Mouse (Mus musculus) G1E (cell line): ENCODE measurements around the gene Slc9a3r1. TPM values are rescaled to one million over a fixed set of nuclear protein-coding genes. Genes with fewer than 3 reads are reported as not detected.

Experiments used
- ATAC-seq: 2 replicates; pipeline ENCODE4 v1.8.0; 2016; ENCODE audit warnings: mild to moderate bottlenecking; ENCODE audit not compliant: insufficient number of reproducible peaks, poor library complexity, low FRiP score, severe bottlenecking; ENCODE audit errors: extremely low read depth
- DNase-seq: peaks from one replicate; pipeline ENCODE4 v3.0.0; 2012; ENCODE audit warnings: low spot score
- H3K27me3 ChIP-seq: 2 replicates; pipeline ENCODE4 v1.6.1; 2012; ENCODE audit warnings: mild to moderate bottlenecking, low read length, inconsistent platforms; ENCODE audit not compliant: insufficient read depth
- H3K36me3 ChIP-seq: replicated peaks from 2 replicates; pipeline ENCODE3; 2012; ENCODE audit warnings: mild to moderate bottlenecking, inconsistent platforms
- H3K4me1 ChIP-seq: 2 replicates; pipeline ENCODE4 v1.6.1; 2012; ENCODE audit warnings: low read depth, low read length, inconsistent platforms, mixed read lengths; ENCODE audit not compliant: insufficient read depth
- H3K4me3 ChIP-seq: 2 replicates; pipeline ENCODE4 v1.5.1; 2012; ENCODE audit warnings: low read depth, mild to moderate bottlenecking, inconsistent platforms, low read length, moderate library complexity, mixed read lengths
- H3K9me3 ChIP-seq: replicated peaks from 2 replicates; pipeline ENCODE4 v1.6.1; 2012; ENCODE audit warnings: inconsistent platforms
- CTCF ChIP-seq: IDR thresholded peaks from 2 replicates; pipeline ENCODE4 v1.5.1; 2012; ENCODE audit warnings: low read depth, low read length, inconsistent platforms, mixed read lengths
- GATA1 ChIP-seq: IDR thresholded peaks from 2 replicates; pipeline ENCODE4 v1.6.1; 2012; ENCODE audit warnings: borderline replicate concordance, low read length, inconsistent platforms, mixed read lengths
- GATA2 ChIP-seq: IDR thresholded peaks from 2 replicates; pipeline ENCODE4 v1.6.1; 2012; ENCODE audit warnings: low read depth, low read length, inconsistent platforms, borderline replicate concordance
- POLR2AphosphoS5 ChIP-seq: IDR thresholded peaks from 2 replicates; pipeline ENCODE4 v1.6.1; 2012; ENCODE audit warnings: low read depth, low read length, inconsistent platforms; ENCODE audit not compliant: insufficient replicate concordance
- TAL1 ChIP-seq: conservative IDR thresholded peaks from 2 replicates; pipeline ENCODE4 v1.6.1; 2012; ENCODE audit warnings: low read depth, low read length, inconsistent platforms, mixed read lengths
- polyA plus RNA-seq: library from polyadenylated mRNA; stranded (reverse); fragments of >175 nt; gene quantifications from 2 replicates; pipeline ENCODE4 v1.2.3, GENCODE M21; 2012
- total RNA-seq, 2 experiments: library from RNA; stranded (forward) in 1 of 2; stranded (reverse) in 1 of 2; fragments of 200-1000 nt in 1 of 2; fragments of >200 nt in 1 of 2; fragmentation: Nextera tagmentation in 1 of 2; gene quantifications; 2 replicates each; pipeline ENCODE4 v1.2.3; 2014 to 2017

The Slc9a3r1 gene
- total and polyA plus RNA-seq, 3 experiments: 57.3 to 357 (median 94.5) TPM

DNA sequence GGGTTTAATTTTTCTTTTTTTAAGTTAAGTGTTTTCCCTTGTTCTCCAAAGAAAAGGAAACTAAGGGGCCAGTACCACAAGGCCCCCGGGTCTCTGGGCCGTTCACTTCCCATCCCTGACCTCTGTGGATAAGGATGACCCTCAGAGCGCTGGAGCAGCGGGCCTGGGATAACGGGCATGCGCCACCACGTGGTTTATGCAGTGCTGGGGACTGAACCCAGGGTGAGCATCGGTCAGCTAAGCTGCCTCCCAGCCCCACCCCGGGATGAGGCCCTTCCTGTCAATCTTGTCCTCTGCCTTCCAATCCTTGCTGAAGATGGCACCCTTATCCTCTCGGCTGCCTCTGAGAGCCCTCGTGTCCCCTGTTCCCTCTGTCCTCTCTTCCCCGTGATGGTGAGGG, 64.5 kb downstream of the Slc9a3r1 start:
- ATAC-seq: no peak
- TF ChIP-seq TAL1 (no peak), POLR2AphosphoS5 (no peak)
- H3K27me3 ChIP-seq: no peaks in the 10 kb centered on the region
- no peak for DNase-seq
- H3K4me3 ChIP-seq: no peak overlapping the region
- H3K4me1 ChIP-seq: peaks cover 7% of the 10 kb centered on the region
- peaks cover 97% of the 10 kb centered on the region for H3K36me3 ChIP-seq
- H3K9me3 ChIP-seq: no peaks in the 10 kb centered on the region

DNA sequence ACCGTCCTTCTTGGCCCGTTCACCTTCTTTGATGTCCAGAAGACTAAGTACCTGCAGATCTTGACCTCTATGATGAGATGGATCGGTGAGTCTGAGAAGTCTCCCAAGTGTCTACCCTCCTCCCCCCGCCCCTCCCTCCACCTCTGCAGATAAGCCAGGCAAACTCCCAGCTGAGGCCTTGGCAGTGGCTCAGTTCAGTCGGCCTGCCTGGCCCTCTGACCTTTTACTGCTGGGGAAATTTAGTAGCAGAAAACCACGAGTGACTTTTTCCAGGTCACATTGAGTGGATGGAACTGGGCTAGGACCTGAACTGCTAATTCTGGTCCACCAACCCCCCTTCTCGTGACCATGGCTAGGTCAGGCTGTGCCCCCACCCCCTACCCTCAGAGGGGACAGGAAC, 65.3 kb downstream of the Slc9a3r1 start:
- no peak for DNase-seq
- Histone ChIP-seq H3K36me3 (peaks cover 97% of the 10 kb centered on the region), H3K27me3 (no peaks in the 10 kb centered on the region), H3K4me3 (no peak overlapping the region), H3K4me1 (peaks cover 7% of the 10 kb centered on the region), H3K9me3 (no peaks in the 10 kb centered on the region)
- ATAC-seq: no peak
- TF ChIP-seq GATA1 (no peak), GATA2 (no peak), POLR2AphosphoS5 (no peak), TAL1 (no peak)

DNA sequence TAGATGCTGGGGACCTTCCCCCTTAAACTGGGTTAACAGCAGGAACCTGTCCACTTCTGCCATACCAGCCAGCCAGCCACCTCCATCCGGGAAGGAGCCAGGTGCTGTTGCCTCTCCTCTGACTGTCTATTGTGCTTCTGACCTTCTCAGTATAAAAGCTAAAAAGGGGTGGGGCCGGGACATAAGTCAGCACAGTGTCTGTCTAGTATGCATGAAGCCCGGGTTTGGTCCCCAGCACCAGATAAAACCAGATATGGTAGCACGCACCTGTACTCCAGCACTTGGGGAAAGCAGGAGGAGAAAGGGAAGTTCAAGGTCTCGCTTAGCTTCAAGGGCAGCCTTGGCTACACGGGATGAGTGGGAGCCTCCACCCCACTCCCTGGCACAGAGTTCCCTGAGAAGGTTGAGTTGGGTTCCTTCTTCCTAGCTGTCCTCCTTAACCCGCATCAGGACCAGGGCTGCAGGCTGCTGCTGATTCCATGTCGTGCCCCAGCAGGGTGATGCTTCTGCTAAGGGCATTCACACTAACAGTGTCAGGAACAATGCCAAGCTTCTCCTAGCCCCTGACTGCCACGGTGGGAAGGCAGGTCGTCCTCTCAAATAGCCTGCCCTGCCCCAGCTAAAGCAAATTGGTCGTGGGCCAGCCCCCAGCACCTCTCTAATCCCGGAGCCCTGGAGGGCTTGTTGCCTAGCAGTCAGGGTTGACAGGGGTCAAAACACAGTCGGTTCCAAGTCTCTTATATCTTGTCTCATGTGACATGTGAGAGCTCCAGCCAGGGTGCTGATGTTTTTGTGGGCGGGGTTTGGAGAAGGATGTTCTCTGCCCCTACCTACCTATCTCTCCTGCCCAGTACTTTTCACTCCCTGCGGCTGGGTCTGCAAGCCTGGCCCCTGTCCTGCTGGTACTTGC, 66.1 kb downstream of the Slc9a3r1 start:
- Histone ChIP-seq H3K36me3 (peaks cover 97% of the 10 kb centered on the region), H3K27me3 (no peaks in the 10 kb centered on the region), H3K4me1 (peaks cover 7% of the 10 kb centered on the region), H3K9me3 (no peaks in the 10 kb centered on the region), H3K4me3 (no peak overlapping the region)
- no peak for ATAC-seq
- TF ChIP-seq GATA2 (no peak), TAL1 (no peak), POLR2AphosphoS5 (no peak), GATA1 (no peak), CTCF (no peak)
- no peak for DNase-seq

Other genes with a start within 250 kb of the Slc9a3r1 start
Only the 20 nearest of the 22 such genes appear.
- not detected in 2 replicates for gene Cd300c, start 194.2 kb upstream of the Slc9a3r1 start, total RNA-seq (2014; fragmentation: Nextera tagmentation)
- gene Cd300c, start 194.2 kb upstream of the Slc9a3r1 start, total RNA-seq (2017): not detected in 2 replicates
- gene Cd300c, start 194.2 kb upstream of the Slc9a3r1 start, polyA plus RNA-seq: not detected in 2 replicates
- gene Cd300ld, start 173.4 kb upstream of the Slc9a3r1 start, total RNA-seq (2014; fragmentation: Nextera tagmentation): not detected in 2 replicates
- 0.27 and 0.52 TPM in 2 replicates for gene Cd300ld, start 173.4 kb upstream of the Slc9a3r1 start, total RNA-seq (2017)
- gene Cd300ld, start 173.4 kb upstream of the Slc9a3r1 start, polyA plus RNA-seq: not detected in 2 replicates
- gene Cd300c2, start 161.5 kb upstream of the Slc9a3r1 start, total RNA-seq (2014; fragmentation: Nextera tagmentation): not detected in 2 replicates
- 0.41 and 0.76 TPM in 2 replicates for gene Cd300c2, start 161.5 kb upstream of the Slc9a3r1 start, total RNA-seq (2017)
- gene Cd300c2, start 161.5 kb upstream of the Slc9a3r1 start, polyA plus RNA-seq: not detected in 2 replicates
- not detected in 2 replicates for gene Cd300ld2, start 147.1 kb upstream of the Slc9a3r1 start, total RNA-seq (2014; fragmentation: Nextera tagmentation)
- 0.16 and 0.35 TPM in 2 replicates for gene Cd300ld2, start 147.1 kb upstream of the Slc9a3r1 start, total RNA-seq (2017)
- not detected in 2 replicates for gene Cd300ld2, start 147.1 kb upstream of the Slc9a3r1 start, polyA plus RNA-seq
- gene Cd300ld4, start 136.3 kb upstream of the Slc9a3r1 start, total RNA-seq (2014; fragmentation: Nextera tagmentation): not detected in 2 replicates
- 0.23 TPM in 1 of 2 replicates, not detected in the other for gene Cd300ld4, start 136.3 kb upstream of the Slc9a3r1 start, total RNA-seq (2017)
- gene Cd300ld4, start 136.3 kb upstream of the Slc9a3r1 start, polyA plus RNA-seq: not detected in 2 replicates
- gene Cd300ld5, start 125.6 kb upstream of the Slc9a3r1 start, total RNA-seq (2014; fragmentation: Nextera tagmentation): not detected in 2 replicates
- 10.2 and 11.4 TPM in 2 replicates for gene Cd300ld5, start 125.6 kb upstream of the Slc9a3r1 start, total RNA-seq (2017)
- gene Cd300ld5, start 125.6 kb upstream of the Slc9a3r1 start, polyA plus RNA-seq: not detected in 2 replicates
- gene Cd300ld3, start 114.9 kb upstream of the Slc9a3r1 start, total RNA-seq (2014; fragmentation: Nextera tagmentation): not detected in 2 replicates
- 11.3 and 18.2 TPM in 2 replicates for gene Cd300ld3, start 114.9 kb upstream of the Slc9a3r1 start, total RNA-seq (2017)
- not detected in 2 replicates for gene Cd300ld3, start 114.9 kb upstream of the Slc9a3r1 start, polyA plus RNA-seq
- not detected in 2 replicates for gene Cd300e, start 101.2 kb upstream of the Slc9a3r1 start, total RNA-seq (2014; fragmentation: Nextera tagmentation)
- not detected in 2 replicates for gene Cd300e, start 101.2 kb upstream of the Slc9a3r1 start, total RNA-seq (2017)
- not detected in 2 replicates for gene Cd300e, start 101.2 kb upstream of the Slc9a3r1 start, polyA plus RNA-seq
- gene Rab37, start 71.9 kb upstream of the Slc9a3r1 start, total RNA-seq (2014; fragmentation: Nextera tagmentation): not detected in 2 replicates
- 2.7 and 3.0 TPM in 2 replicates for gene Rab37, start 71.9 kb upstream of the Slc9a3r1 start, total RNA-seq (2017)
- gene Rab37, start 71.9 kb upstream of the Slc9a3r1 start, polyA plus RNA-seq: 0.15 TPM in 2 replicates
- gene Cd300lf, start 29.3 kb upstream of the Slc9a3r1 start, total RNA-seq (2014; fragmentation: Nextera tagmentation): not detected in 2 replicates
- gene Cd300lf, start 29.3 kb upstream of the Slc9a3r1 start, total RNA-seq (2017): 1.6 TPM in 2 replicates
- gene Cd300lf, start 29.3 kb upstream of the Slc9a3r1 start, polyA plus RNA-seq: not detected in 2 replicates
- 14.7 and 17.3 TPM in 2 replicates for gene Tmem104, start 24.1 kb downstream of the Slc9a3r1 start, total RNA-seq (2014; fragmentation: Nextera tagmentation)
- gene Tmem104, start 24.1 kb downstream of the Slc9a3r1 start, total RNA-seq (2017): 2.6 and 4.2 TPM in 2 replicates
- 16.3 and 23.2 TPM in 2 replicates for gene Tmem104, start 24.1 kb downstream of the Slc9a3r1 start, polyA plus RNA-seq
- gene Nat9, start 24.5 kb downstream of the Slc9a3r1 start, total RNA-seq (2014; fragmentation: Nextera tagmentation): 18.0 and 21.1 TPM in 2 replicates
- gene Nat9, start 24.5 kb downstream of the Slc9a3r1 start, total RNA-seq (2017): 26.5 and 38.3 TPM in 2 replicates
- 23.2 and 23.7 TPM in 2 replicates for gene Nat9, start 24.5 kb downstream of the Slc9a3r1 start, polyA plus RNA-seq
- 0.53 TPM in 1 of 2 replicates, not detected in the other for gene Grin2c, start 103.9 kb downstream of the Slc9a3r1 start, total RNA-seq (2014; fragmentation: Nextera tagmentation)
- gene Grin2c, start 103.9 kb downstream of the Slc9a3r1 start, total RNA-seq (2017): 0.06 TPM in 1 of 2 replicates, not detected in the other
- gene Grin2c, start 103.9 kb downstream of the Slc9a3r1 start, polyA plus RNA-seq: not detected in 2 replicates
- 3.7 and 10.4 TPM in 2 replicates for gene Fdxr, start 113.7 kb downstream of the Slc9a3r1 start, total RNA-seq (2014; fragmentation: Nextera tagmentation)
- gene Fdxr, start 113.7 kb downstream of the Slc9a3r1 start, total RNA-seq (2017): 10.7 and 11.1 TPM in 2 replicates
- gene Fdxr, start 113.7 kb downstream of the Slc9a3r1 start, polyA plus RNA-seq: 32.2 and 36.3 TPM in 2 replicates
- gene Fads6, start 134.3 kb downstream of the Slc9a3r1 start, total RNA-seq (2014; fragmentation: Nextera tagmentation): not detected in 2 replicates
- gene Fads6, start 134.3 kb downstream of the Slc9a3r1 start, total RNA-seq (2017): 0.06 and 0.38 TPM in 2 replicates
- gene Fads6, start 134.3 kb downstream of the Slc9a3r1 start, polyA plus RNA-seq: not detected in 2 replicates
- gene Otop2, start 143.8 kb downstream of the Slc9a3r1 start, total RNA-seq (2014; fragmentation: Nextera tagmentation): not detected in 2 replicates
- gene Otop2, start 143.8 kb downstream of the Slc9a3r1 start, total RNA-seq (2017): not detected in 2 replicates
- gene Otop2, start 143.8 kb downstream of the Slc9a3r1 start, polyA plus RNA-seq: not detected in 2 replicates
- not detected in 2 replicates for gene Ush1g, start 158.7 kb downstream of the Slc9a3r1 start, total RNA-seq (2014; fragmentation: Nextera tagmentation)
- gene Ush1g, start 158.7 kb downstream of the Slc9a3r1 start, total RNA-seq (2017): 0.05 and 0.06 TPM in 2 replicates
- gene Ush1g, start 158.7 kb downstream of the Slc9a3r1 start, polyA plus RNA-seq: not detected in 2 replicates
- gene Otop3, start 171.4 kb downstream of the Slc9a3r1 start, total RNA-seq (2014; fragmentation: Nextera tagmentation): not detected in 2 replicates
- not detected in 2 replicates for gene Otop3, start 171.4 kb downstream of the Slc9a3r1 start, total RNA-seq (2017)
- not detected in 2 replicates for gene Otop3, start 171.4 kb downstream of the Slc9a3r1 start, polyA plus RNA-seq
- not detected in 2 replicates for gene Hid1, start 204.4 kb downstream of the Slc9a3r1 start, total RNA-seq (2014; fragmentation: Nextera tagmentation)
- gene Hid1, start 204.4 kb downstream of the Slc9a3r1 start, total RNA-seq (2017): not detected in 2 replicates
- gene Hid1, start 204.4 kb downstream of the Slc9a3r1 start, polyA plus RNA-seq: 0.01 TPM in 1 of 2 replicates, not detected in the other
- not detected in 2 replicates for gene Cdr2l, start 218.6 kb downstream of the Slc9a3r1 start, total RNA-seq (2014; fragmentation: Nextera tagmentation)
- gene Cdr2l, start 218.6 kb downstream of the Slc9a3r1 start, total RNA-seq (2017): 0.05 and 0.06 TPM in 2 replicates
- not detected in 2 replicates for gene Cdr2l, start 218.6 kb downstream of the Slc9a3r1 start, polyA plus RNA-seq